Mouse (Mus musculus): ENCODE measurements around the gene Zfp653.

The Zfp653 gene

DNA sequence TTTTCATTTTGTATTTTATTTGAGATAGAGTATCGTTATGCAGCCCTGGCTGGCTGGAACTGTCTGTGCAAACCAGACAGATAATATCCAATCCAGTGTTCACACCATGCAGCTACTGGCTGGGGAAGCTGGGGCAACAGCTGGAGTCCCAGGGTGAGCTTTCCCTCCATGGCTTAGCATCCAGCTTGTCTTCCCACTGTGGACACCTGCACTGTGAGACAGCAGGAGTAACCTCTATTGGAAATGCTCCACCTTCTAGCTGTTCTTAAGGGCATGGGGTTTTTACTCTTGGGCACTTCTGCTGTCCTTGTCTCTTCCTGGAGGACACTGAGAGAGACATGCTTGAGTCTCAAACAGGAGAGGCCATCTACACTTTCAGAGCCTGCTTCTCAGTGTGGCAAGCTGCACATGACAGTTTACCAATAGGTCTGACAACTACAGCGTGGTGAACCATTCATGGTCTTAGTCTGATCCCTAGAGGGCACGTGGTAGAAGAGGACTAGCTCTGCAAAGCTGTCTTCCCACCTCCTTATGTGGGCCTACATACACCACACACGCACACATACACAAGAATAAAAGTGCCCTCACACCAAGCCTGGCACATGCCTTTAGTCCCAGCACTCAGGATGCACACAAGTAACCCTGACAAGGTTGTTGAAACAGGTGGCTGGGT lies 1.2 kb downstream of the Zfp653 start:
- no peak for DNase-seq

DNA sequence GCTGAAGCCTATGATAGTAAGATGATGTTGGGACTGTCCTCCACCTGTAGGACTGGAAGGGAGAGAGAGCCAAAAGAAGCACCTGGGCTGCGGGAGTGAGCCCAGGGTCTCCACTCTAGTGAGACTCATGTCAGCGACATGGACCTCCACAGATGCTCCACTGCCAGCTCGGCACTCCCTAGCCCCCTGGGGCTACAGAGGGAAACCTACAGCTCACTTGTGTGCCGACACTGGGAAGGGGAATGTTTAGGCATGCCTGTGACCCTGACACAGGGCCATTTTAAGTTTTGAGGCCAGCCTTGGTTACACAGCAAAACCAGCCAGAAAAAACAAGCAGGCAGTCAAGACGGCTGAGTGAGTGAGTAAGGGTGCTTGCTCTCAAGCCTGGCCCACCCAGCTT lies 4.0 kb downstream of the Zfp653 start:
- DNase-seq, result no peak

DNA sequence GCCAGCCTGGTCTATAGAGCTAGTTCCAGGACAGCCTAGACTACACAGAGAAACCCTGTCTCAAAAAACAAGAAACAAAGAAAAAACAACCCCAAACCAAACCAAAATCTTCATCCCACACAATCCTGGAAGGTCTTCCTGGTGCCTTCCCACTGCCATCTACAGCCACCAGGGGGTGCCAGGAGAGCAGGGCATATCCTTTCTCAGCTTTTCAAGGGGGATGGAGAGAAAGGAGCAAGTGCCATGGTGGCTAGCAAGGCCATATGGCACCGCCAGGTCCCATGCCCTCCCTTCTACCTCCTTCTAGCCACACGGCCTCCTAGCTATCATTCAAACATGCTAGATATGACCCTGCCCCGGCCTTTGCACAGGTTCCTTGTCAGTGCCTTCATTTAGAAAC lies 4.7 kb downstream of the Zfp653 start:
- peak; percentile 38 to 39 for DNase-seq

GRCm38 (mm10) chr9:22065642-22066041 lies 5.5 kb downstream of the Zfp653 start:
- DNase-seq, result no peak

- DNase-seq, result no peak
Observed at GRCm38 (mm10) chr9:22064341-22064740, 6.8 kb downstream of the Zfp653 start.

- DNase-seq, result no peak
Observed at GRCm38 (mm10) chr9:22061339-22061738, 9.8 kb downstream of the Zfp653 start.

DNA sequence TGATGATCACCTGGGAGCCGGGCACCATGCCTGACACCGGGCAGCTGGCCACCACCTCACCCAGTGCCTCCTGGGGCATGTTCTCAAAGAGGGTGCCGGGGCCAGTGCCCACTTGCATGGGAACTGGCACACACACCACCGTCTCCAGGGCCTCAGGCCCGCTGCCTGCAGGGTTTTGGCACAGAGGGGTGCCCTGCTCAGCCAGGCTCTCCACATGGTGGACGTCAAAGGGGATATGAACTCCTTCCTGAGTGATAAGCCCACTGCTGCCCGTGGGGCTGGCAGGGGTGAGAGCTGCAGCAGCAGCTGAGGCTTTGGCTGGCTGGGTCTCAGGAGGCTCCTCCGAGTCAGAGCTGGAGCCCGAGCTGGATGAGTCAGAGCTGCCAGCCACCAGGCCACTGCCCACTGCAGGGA lies 13.2 kb downstream of the Zfp653 start:
- DNase-seq, result no peak

DNA sequence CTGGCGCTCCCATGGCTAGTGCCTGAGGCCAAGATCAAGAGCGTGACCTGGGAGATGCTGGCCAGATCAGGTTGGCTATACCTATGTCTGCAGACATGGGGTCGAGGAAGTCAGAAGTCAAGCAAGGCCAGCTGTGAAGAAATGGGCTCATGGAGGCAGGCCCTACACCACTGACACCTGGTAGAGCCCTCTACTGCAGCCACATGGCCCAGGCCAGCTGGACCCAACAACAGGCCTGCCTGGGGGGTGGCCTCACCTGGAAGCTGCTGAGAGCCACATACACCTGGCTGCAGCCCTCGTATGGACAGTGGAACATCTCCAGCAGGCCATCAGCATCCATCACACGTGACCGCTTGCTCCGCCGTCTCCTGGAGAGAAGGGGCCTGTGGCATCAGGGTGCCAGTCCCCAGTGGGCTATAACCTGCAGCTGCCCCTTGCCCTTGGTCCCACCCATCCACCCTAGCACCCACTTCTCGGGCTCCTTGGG lies 14.1 kb downstream of the Zfp653 start:
- DNase-seq, result no peak

DNA sequence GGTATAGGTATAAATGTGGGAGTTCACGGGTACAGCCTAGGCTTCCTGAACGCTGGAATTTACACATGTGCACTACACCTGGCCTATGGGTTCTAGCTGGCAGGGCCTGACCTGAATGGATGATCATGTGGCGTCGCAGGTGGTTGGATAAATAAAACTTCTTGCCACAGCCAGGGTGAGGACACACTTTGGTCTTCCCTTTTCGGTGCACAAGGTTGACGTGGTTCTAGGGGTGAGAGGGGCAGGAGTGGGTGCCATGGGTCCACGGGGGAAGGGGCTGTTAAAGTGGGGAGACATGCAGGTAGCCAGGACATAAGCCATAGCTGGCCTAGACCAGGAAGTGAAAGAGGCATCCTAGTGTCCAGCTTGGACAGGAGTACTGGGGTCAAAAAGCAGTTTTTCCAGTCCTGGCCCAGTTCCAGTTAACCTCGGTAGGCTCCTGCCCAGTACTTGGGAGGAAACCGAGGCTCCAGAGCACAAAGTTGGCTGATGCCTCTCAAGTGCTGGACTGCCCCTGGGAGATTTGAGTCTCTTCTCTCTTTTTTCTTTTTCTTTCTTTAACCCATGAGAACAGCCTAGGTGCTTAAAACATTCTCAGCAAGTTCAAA lies 14.8 kb downstream of the Zfp653 start:
- no peak for DNase-seq

GRCm38 (mm10) chr9:22055713-22056112 lies 15.5 kb downstream of the Zfp653 start:
- DNase-seq, result no peak

DNA sequence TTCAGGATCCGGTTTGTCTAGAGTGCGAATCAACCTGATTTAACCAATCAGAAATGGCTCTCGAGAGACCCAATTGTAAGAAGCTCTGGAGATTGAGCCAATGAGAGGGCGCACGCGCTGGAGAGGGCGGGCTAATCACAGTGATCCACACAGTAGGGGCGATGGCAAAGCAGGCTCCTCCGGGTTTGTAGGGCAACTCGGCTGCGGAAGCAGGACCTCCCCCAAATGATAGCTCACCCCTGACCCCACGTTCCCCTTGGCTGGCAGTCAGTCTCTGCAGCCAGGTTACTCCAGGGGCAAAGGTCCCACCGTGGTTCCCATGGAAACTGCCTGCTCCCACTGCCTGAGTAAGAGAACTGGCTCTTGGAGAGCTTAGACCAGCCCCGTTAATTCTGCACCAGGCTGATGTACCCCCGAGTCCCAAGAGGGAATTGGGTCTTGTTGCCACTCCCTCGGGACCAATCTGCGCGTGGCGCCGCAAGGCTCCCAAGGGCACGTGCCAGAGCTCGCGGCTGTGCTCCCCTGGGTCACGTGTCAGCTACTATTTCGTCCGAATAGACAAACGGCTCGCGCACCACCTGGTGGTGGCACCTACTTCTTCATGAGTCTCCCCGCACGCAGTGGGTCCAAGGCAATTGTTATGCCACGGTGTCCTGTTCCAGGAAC lies 16.6 kb downstream of the Zfp653 start:
- peak; percentile 59 to 66 for DNase-seq

DNA sequence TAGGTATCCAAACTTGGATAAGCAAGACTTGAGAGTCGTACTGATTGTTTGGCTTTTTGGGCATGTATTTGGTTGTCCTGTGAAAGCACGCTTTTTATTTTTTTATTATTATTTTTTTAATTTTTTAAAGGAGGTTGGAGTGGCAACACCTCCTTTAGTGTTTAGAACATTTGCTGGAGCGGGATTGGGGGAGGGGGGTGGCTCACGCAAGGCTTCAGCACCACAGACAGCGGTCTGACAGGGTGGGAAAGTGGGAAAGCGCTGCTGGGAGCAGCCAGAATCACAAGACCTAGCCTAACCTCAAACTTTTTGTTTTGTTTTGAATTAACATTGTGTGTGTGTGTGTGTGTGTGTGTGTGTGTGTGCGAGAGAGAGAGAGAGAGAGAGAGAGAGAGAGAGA lies 17.5 kb downstream of the Zfp653 start:
- no peak for DNase-seq

GRCm38 (mm10) chr9:22051958-22052254 lies 19.3 kb downstream of the Zfp653 start, which contains the start of gene Elavl3:
Gene Elavl3 (minus strand): TSS chr9:22052023.
- no peak for DNase-seq

- no peak for DNase-seq
Observed at GRCm38 (mm10) chr9:22051161-22051957, 19.8 kb downstream of the Zfp653 start.

- peak; percentile 34 to 54 for DNase-seq
Observed at GRCm38 (mm10) chr9:22050351-22050889, 20.8 kb downstream of the Zfp653 start.

GRCm38 (mm10) chr9:22049721-22050270 lies 21.4 kb downstream of the Zfp653 start:
- no peak for DNase-seq

GRCm38 (mm10) chr9:22049315-22049714 lies 21.9 kb downstream of the Zfp653 start:
- DNase-seq, result no peak

DNA sequence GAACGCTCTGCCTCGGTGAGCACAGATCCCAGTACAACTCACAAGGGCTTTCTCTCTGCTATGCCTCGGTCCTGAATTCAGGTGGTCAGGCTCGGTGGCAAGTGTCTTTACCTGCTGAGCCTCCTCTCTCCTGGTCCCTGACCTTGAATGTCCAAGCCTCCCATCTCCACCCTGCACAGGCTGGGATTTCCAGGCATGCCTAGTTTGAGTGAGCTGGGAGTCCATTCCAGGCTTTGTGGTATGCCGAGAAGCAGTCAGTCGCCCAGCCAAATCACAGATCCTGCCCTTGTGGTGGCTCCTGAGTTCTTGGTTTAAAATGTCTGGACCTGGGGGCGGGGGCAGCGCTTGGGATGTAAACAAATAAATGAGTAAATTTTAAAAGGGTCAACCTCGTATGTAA lies 23.8 kb downstream of the Zfp653 start:
- no peak for DNase-seq

GRCm38 (mm10) chr9:22041832-22042231 lies 29.3 kb downstream of the Zfp653 start:
- DNase-seq, result no peak

DNA sequence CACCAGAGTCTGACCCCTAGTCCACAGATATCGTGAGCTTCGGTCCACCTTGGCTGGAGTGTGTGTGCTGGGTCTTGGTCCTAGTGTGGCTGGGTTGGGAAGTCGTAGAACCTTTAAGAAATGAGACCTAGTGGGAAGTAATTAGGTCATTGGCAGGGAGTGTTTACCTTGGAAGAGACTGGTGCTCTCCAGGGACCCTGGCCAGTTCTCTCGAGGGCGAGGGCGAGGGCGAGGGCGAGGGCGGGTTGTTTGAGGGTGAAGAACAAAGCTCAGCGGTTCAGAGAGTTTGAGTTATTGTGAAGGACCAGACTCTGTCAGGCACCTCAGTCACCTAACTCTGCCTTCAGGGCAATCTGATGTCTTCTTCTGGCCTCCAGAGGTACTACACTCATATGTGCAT lies 33.4 kb downstream of the Zfp653 start:
- no peak for DNase-seq

- no peak for DNase-seq
Observed at GRCm38 (mm10) chr9:22035300-22036044, 35.7 kb downstream of the Zfp653 start.

DNA sequence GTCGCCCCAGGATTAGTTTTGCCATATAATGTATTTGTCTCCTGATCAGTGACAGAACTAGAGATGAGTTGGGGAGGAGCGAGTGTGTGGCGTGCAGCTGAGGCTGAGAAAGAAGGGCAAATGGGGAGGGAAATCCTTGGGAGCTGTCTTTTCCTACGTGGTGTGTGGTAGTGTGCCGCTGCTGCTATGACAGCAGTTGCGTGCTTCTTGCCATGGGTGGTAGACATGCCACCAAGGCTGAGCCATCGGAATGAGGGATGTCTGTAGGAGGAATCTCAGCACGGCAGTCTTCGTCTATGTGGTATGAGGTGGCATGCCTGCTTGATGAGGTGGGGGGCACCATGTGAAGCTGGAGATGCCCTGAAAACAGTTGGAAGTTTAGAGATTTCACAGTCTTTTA lies 40.8 kb downstream of the Zfp653 start:
- DNase-seq, result no peak

All from lung, adult 18-20 months (tissue).